Mouse (Mus musculus): ENCODE measurements at regions not wholly inside any gene's neighbourhood (a gene's known extent, or its start where the extent isn't known, plus 50 kb on each side); places are given as distances from the start of the nearest gene placed in this dataset.
"Not testable (repeated sequence)": the region's sequence is repeated elsewhere in the genome, so short reads cannot be mapped to it uniquely, and the experiment has no call there.

GRCm38 (mm10) chr1:81637357-81637756 is 560.6 kb downstream of the Nyap2 start:
- no peak for DNase-seq (ENCODE audit: low spot score)

GRCm38 (mm10) chr1:81652990-81653717 is 576.4 kb downstream of the Nyap2 start:
- DNase-seq (ENCODE audit: low spot score) = no peak

GRCm38 (mm10) chr1:81661245-81661644 is 571.7 kb upstream of the Gm9747 start:
- DNase-seq (ENCODE audit: low spot score) = no peak

GRCm38 (mm10) chr1:81671142-81671541 is 561.8 kb upstream of the Gm9747 start:
- no peak for DNase-seq (ENCODE audit: low spot score)

- DNase-seq (ENCODE audit: low spot score) = no peak
These were observed 561.2 kb upstream of the Gm9747 start for GRCm38 (mm10) chr1:81671725-81672124.

GRCm38 (mm10) chr1:81675576-81676342 is 557.2 kb upstream of the Gm9747 start:
- DNase-seq (ENCODE audit: low spot score) = no peak

- no peak for DNase-seq (ENCODE audit: low spot score)
These were observed 555.0 kb upstream of the Gm9747 start for GRCm38 (mm10) chr1:81677768-81678400.

- DNase-seq (ENCODE audit: low spot score) = no peak
These were observed 536.8 kb upstream of the Gm9747 start for GRCm38 (mm10) chr1:81696129-81696528.

- no peak for DNase-seq (ENCODE audit: low spot score)
These were observed 523.7 kb upstream of the Gm9747 start for GRCm38 (mm10) chr1:81709169-81709568.

- DNase-seq (ENCODE audit: low spot score) = no peak
These were observed 515.8 kb upstream of the Gm9747 start for GRCm38 (mm10) chr1:81717091-81717490.

- DNase-seq (ENCODE audit: low spot score) = no peak
These were observed 514.7 kb upstream of the Gm9747 start for GRCm38 (mm10) chr1:81718233-81718632.

- no peak for DNase-seq (ENCODE audit: low spot score)
These were observed 508.1 kb upstream of the Gm9747 start for GRCm38 (mm10) chr1:81724859-81725258.

- no peak for DNase-seq (ENCODE audit: low spot score)
These were observed 506.4 kb upstream of the Gm9747 start for GRCm38 (mm10) chr1:81726268-81727132.

- DNase-seq (ENCODE audit: low spot score) = no peak
These were observed 495.6 kb upstream of the Gm9747 start for GRCm38 (mm10) chr1:81737111-81737833.

GRCm38 (mm10) chr1:81738384-81738783 is 494.5 kb upstream of the Gm9747 start:
- no peak for DNase-seq (ENCODE audit: low spot score)

- DNase-seq (ENCODE audit: low spot score) = no peak
These were observed 493.5 kb upstream of the Gm9747 start for GRCm38 (mm10) chr1:81739392-81739791.

GRCm38 (mm10) chr1:81739981-81740380 is 492.9 kb upstream of the Gm9747 start:
- DNase-seq (ENCODE audit: low spot score) = no peak

GRCm38 (mm10) chr1:81741882-81742281 is 491.0 kb upstream of the Gm9747 start:
- DNase-seq (ENCODE audit: low spot score) = not testable (repeated sequence)

GRCm38 (mm10) chr1:81744524-81744923 is 488.4 kb upstream of the Gm9747 start:
- no peak for DNase-seq (ENCODE audit: low spot score)

- DNase-seq (ENCODE audit: low spot score) = no peak
These were observed 487.6 kb upstream of the Gm9747 start for GRCm38 (mm10) chr1:81745024-81745960.

Data from MN1 (cell line).